Mouse (Mus musculus) ES-Bruce4 (cell line): ENCODE results near the gene Erv3. TPM values are rescaled to one million over a fixed set of nuclear protein-coding genes. Genes with fewer than 3 reads are reported as not detected.
"Not testable (repeated sequence)": the region's sequence is repeated elsewhere in the genome, so short reads cannot be mapped to it uniquely, and the experiment has no call there.

Source experiments
- H3K27ac ChIP-seq: 2 replicates; pipeline ENCODE4 v1.5.1; 2012; ENCODE audit warnings: low read length, inconsistent platforms; ENCODE audit not compliant: insufficient read depth
- H3K27me3 ChIP-seq: 2 replicates; pipeline ENCODE4 v1.6.1; 2012; ENCODE audit warnings: mild to moderate bottlenecking, low read length, inconsistent platforms; ENCODE audit not compliant: control insufficient read depth, poor library complexity, insufficient read depth, severe bottlenecking
- H3K36me3 ChIP-seq: 2 replicates; pipeline ENCODE4 v1.6.1; 2012; ENCODE audit warnings: inconsistent platforms, mild to moderate bottlenecking, low read length, moderate library complexity; ENCODE audit not compliant: control insufficient read depth, poor library complexity, insufficient read depth, severe bottlenecking
- H3K4me1 ChIP-seq: one replicate; pipeline ENCODE4 v1.8.1; 2011; ENCODE audit warnings: low read length; ENCODE audit not compliant: control insufficient read depth, insufficient read depth
- H3K4me3 ChIP-seq: 2 replicates; pipeline ENCODE4 v1.5.1; 2011; ENCODE audit warnings: low read depth, mild to moderate bottlenecking, low read length
- H3K9ac ChIP-seq: 2 replicates; pipeline ENCODE4 v1.6.1; 2012; ENCODE audit warnings: low read depth, mild to moderate bottlenecking, inconsistent platforms; ENCODE audit not compliant: poor library complexity, severe bottlenecking
- H3K9me3 ChIP-seq: replicated peaks from 2 replicates; pipeline ENCODE4 v1.6.1; 2012; ENCODE audit warnings: mild to moderate bottlenecking, low read length, inconsistent platforms; ENCODE audit not compliant: control insufficient read depth, poor library complexity, insufficient read depth, severe bottlenecking
- CTCF ChIP-seq: IDR thresholded peaks from one replicate; pipeline ENCODE4 v1.8.1; 2011; ENCODE audit warnings: low read depth, low read length
- EP300 ChIP-seq: IDR thresholded peaks from 2 replicates; pipeline ENCODE4 v1.6.1; 2011; ENCODE audit warnings: low read depth, low read length; ENCODE audit not compliant: insufficient read depth
- POLR2A ChIP-seq: IDR thresholded peaks from one replicate; pipeline ENCODE4 v1.8.1; 2011; ENCODE audit warnings: low read length; ENCODE audit not compliant: insufficient read depth
- polyA plus RNA-seq: library from polyadenylated mRNA; stranded (reverse); fragments of >200 nt; gene quantifications from 2 replicates; pipeline ENCODE4 v1.2.4, GENCODE M21; 2011; ENCODE audit warnings: low read depth; ENCODE audit not compliant: missing spikeins, insufficient read depth, insufficient read length

Erv3 gene
- polyA plus RNA-seq, 1 experiment = 0.46 TPM

- H3K4me1 ChIP-seq = no peaks in the 10 kb centered on the region
- H3K9me3 ChIP-seq = no peaks in the 10 kb centered on the region
- TF ChIP-seq EP300 (no peak), POLR2A (no peak), CTCF (no peak)
- H3K9ac ChIP-seq = no peak overlapping the region
- H3K27ac ChIP-seq = no peak overlapping the region
- no peaks in the 10 kb centered on the region for H3K27me3 ChIP-seq
- H3K36me3 ChIP-seq = no peaks in the 10 kb centered on the region
- no peak overlapping the region for H3K4me3 ChIP-seq
Measured at GRCm38 (mm10) chr2:131840611-131841320, 18.8 kb downstream of the Erv3 start.

GRCm38 (mm10) chr2:131834296-131834695, 25.3 kb downstream of the Erv3 start:
- TF ChIP-seq CTCF (no peak), EP300 (no peak), POLR2A (no peak)
- H3K27me3 ChIP-seq = no peaks in the 10 kb centered on the region
- H3K9ac ChIP-seq = no peak overlapping the region
- peaks cover 17% of the 10 kb centered on the region for H3K9me3 ChIP-seq
- H3K4me1 ChIP-seq = no peaks in the 10 kb centered on the region
- H3K4me3 ChIP-seq = no peak overlapping the region
- H3K36me3 ChIP-seq = no peaks in the 10 kb centered on the region
- H3K27ac ChIP-seq = no peak overlapping the region

- no peak overlapping the region for H3K4me3 ChIP-seq
- H3K9ac ChIP-seq = no peak overlapping the region
- H3K27me3 ChIP-seq = no peaks in the 10 kb centered on the region
- H3K9me3 ChIP-seq = peaks cover 20% of the 10 kb centered on the region
- H3K4me1 ChIP-seq = no peaks in the 10 kb centered on the region
- TF ChIP-seq POLR2A = no peak
- TF ChIP-seq EP300 = no peak
- no peak for TF ChIP-seq CTCF
- H3K27ac ChIP-seq = no peak overlapping the region; the same call in 1 of the 2 replicates
- no peaks in the 10 kb centered on the region for H3K36me3 ChIP-seq
Measured at GRCm38 (mm10) chr2:131831861-131832260, 27.7 kb downstream of the Erv3 start.

- not testable (repeated sequence) for H3K27me3 ChIP-seq, H3K9ac ChIP-seq, H3K4me1 ChIP-seq, H3K4me3 ChIP-seq, H3K36me3 ChIP-seq
- peak overlapping the region; percentile 75; the same call in 1 of the 2 replicates for H3K27ac ChIP-seq
- peaks cover 20% of the 10 kb centered on the region for H3K9me3 ChIP-seq
Measured at GRCm38 (mm10) chr2:131830945-131831344, 28.6 kb downstream of the Erv3 start.

GRCm38 (mm10) chr2:131827999-131828975, 31.3 kb downstream of the Erv3 start:
- H3K36me3 ChIP-seq = no peaks in the 10 kb centered on the region
- no peaks in the 10 kb centered on the region for H3K4me1 ChIP-seq
- no peaks in the 10 kb centered on the region for H3K27me3 ChIP-seq
- peak overlapping the region; percentile 38 for H3K9ac ChIP-seq
- TF ChIP-seq CTCF (peak; percentile 17), EP300 (0 out of 2 replicates have a peak, but pooled peaks have one; percentile 4), POLR2A (no peak)
- peak overlapping the region; percentile 53 for H3K4me3 ChIP-seq
- peaks cover 20% of the 10 kb centered on the region for H3K9me3 ChIP-seq
- H3K27ac ChIP-seq = no peak overlapping the region

- H3K9me3 ChIP-seq = peaks cover 20% of the 10 kb centered on the region
- H3K4me1 ChIP-seq = no peaks in the 10 kb centered on the region
- H3K9ac ChIP-seq = no peak overlapping the region
- H3K27me3 ChIP-seq = no peaks in the 10 kb centered on the region
- H3K27ac ChIP-seq = no peak overlapping the region
- no peak for TF ChIP-seq EP300
- H3K36me3 ChIP-seq = no peaks in the 10 kb centered on the region
- no peak overlapping the region for H3K4me3 ChIP-seq
Measured at GRCm38 (mm10) chr2:131827026-131827687, 32.4 kb downstream of the Erv3 start.
